Mouse (Mus musculus) E14TG2a.4 (cell line): ENCODE results near the gene Mier1.

Experiments
- CTCF ChIP-seq: conservative IDR thresholded peaks from 2 replicates; pipeline ENCODE4 v1.5.1; 2014; ENCODE audit warnings: low read length
- NANOG ChIP-seq: IDR thresholded peaks from 2 replicates; pipeline ENCODE4 v1.6.1; 2014; ENCODE audit warnings: borderline replicate concordance, low read length, mixed read lengths
- POU5F1 ChIP-seq: IDR thresholded peaks from 2 replicates; pipeline ENCODE4 v1.6.1; 2014; ENCODE audit warnings: low read length, borderline replicate concordance

- TF ChIP-seq NANOG: no peak
- peak; percentile 69 for TF ChIP-seq CTCF
- no peak for TF ChIP-seq POU5F1
Measured at GRCm38 (mm10) chr4:103146339-103146738, 32.1 kb downstream of the Mier1 start.
